Mouse (Mus musculus) spleen, adult 2 months (tissue): ENCODE results near the gene Olfr1418.

Experiments used
- CTCF ChIP-seq: fragments of 200-500 bp; IDR thresholded peaks from 2 replicates; pipeline ENCODE4 v1.5.1; 2011; ENCODE audit warnings: mild to moderate bottlenecking, inconsistent platforms; ENCODE audit not compliant: insufficient read depth, insufficient read length, insufficient replicate concordance; ENCODE audit errors: extremely low read depth
- POLR2A ChIP-seq: fragments of 200-500 bp; IDR thresholded peaks from 2 replicates; pipeline ENCODE4 v1.6.1; 2011; ENCODE audit warnings: low read depth, low read length, inconsistent platforms

DNA sequence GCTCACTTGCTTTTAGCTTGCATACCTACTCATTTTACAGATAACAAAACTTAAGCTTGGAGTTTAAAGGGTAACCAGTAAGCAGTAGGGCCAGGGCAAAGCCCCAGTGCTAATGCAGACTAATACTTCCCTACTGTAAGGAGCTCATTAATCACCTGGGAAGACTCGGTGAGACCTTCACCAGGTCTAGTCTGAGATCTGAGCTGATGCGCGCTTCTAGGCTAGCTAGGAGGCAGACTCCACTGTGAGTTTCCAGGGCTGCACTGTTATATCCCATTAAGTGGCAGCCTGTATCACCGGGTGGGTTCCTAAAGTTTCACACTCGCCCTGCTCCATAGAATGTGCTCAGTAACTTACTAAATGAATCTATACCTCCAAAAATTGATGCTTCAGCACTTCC, 43.3 kb downstream of the Olfr1418 start:
- TF ChIP-seq POLR2A, result no peak
- TF ChIP-seq CTCF, result no peak
